Mouse (Mus musculus) megakaryocyte, embryonic 14.5 days (primary cell): ENCODE measurements at regions not wholly inside any gene's neighbourhood (a gene's known extent, or its start where the extent isn't known, plus 50 kb on each side); places are given as distances from the start of the nearest gene placed in this dataset.

ENCODE experiments used
- FLI1 ChIP-seq: IDR thresholded peaks from 2 replicates; pipeline ENCODE4 v1.6.1; 2012; ENCODE audit warnings: low read length, inconsistent platforms, mixed read lengths
- GATA1 ChIP-seq: IDR thresholded peaks from 3 replicates; pipeline ENCODE4 v1.6.1; 2012; ENCODE audit warnings: mixed read lengths, low read length, inconsistent platforms, borderline replicate concordance

DNA sequence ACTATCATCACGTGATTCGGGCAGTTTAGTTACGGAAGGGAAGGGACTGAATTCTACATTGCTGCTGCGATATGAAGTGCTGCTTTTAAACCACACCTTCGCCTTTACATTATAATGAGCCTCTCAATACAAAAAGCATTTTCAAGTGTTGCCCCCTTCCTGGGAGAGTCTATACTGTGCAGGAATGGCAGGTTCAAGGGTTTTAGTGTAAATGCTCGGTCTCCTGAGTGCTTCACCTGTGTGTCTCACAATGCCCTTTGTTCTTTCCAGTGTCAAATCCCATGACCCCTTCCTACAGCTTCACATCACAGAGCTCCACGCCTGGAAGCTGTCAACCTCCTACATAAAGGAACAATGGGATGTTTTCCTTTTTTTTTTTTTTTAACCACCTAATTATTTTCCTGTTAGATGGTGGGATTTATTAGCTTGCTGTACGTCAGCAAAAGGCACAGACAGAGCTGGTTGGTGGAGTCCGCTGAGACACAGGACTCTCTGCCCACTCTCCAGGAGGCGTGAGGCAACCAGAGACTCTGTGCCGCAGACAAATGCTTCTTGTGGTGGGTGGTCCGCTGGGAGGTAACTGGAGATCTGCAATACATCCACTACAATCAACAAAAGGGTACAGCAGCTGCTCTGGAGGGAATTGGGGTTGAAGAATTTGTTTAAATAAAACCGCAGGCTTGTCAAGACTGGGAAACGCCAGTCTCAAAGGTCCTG is 577.2 kb upstream of the Slc35b3 start:
- TF ChIP-seq GATA1 (no peak), FLI1 (no peak)
